In the genomic region with DNA sequence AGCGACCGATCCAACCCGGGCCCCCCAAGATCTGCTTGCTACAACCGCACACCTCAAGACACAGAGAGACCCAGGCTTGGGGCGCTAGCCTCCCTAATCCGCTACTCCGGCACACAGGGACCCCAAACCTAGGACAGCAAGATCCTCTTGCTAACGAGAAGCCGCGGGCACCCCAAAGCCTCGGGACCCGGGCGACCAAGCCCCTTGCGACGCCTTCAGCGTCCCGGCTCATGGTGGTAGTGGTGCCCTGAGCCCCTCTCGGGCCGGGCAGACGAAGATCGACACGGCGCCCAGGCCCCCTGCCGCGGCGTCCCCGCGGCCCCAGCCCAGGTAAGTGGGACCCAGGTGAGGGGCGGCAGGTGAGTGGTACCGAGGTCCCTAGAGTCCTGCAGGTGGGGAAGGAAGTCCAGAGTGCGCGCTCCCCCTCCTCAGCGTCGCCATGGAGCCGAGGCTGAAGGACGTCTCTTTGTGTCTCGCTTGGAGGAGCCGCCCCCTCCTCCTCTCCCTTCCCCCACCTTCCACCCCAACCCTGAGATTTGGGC, we compare ENCODE assay signal across 8 mouse cellular contexts. TPM values are rescaled to one million over a fixed set of nuclear protein-coding genes. Genes with fewer than 3 reads are reported as not detected.
A peak's percentile ranks its signal among the peaks of the same experiment; 100 is the strongest.
DNase-seq lines count a peak whose midpoint lies in the region; ATAC-seq lines count a peak whose summit lies in the region.

No protein-coding gene starts in this region.

- peaks cover 52% of the 10 kb centered on the region for H3K4me1 ChIP-seq in midbrain, embryonic 12.5 days

- WGBS in midbrain, embryonic 12.5 days = 1% methylated on average over 36 of the region's 38 CpGs

- peaks cover 7% of the 10 kb centered on the region; the same call in 1 of the 2 replicates for H3K27me3 ChIP-seq in midbrain, embryonic 12.5 days

- peak overlapping the region; percentile 99 for H3K4me3 ChIP-seq in midbrain, embryonic 12.5 days

- peak; percentile 66 for DNase-seq in embryo, embryonic 10 days (ENCODE audit: low spot score)
- DNase-seq in embryo, embryonic 9.5 days (ENCODE audit: extremely low spot score) = no peak
- peak; percentile 17 for DNase-seq in 416B (ENCODE audit: low read depth)
- peak; percentile 70 for DNase-seq in embryo, embryonic 11 days
- DNase-seq in urinary bladder, postnatal 14 days (ENCODE audit: low spot score) = no peak
- no peak for DNase-seq in ovary, postnatal 10 days (ENCODE audit: low spot score)

- H3K36me3 ChIP-seq in midbrain, embryonic 12.5 days = peaks cover 30% of the 10 kb centered on the region

- H3K9ac ChIP-seq in midbrain, embryonic 12.5 days (replicated peaks) = peak overlapping the region; percentile 100

- peak overlapping the region; percentile 87 for H3K4me2 ChIP-seq in midbrain, embryonic 12.5 days (replicated peaks)

- peak; percentile 12 for ATAC-seq in inflammation-experienced regulatory T-cells, adult 6 months
- peak; percentile 16 for ATAC-seq in midbrain, embryonic 12.5 days (ENCODE audit: low FRiP score, low read depth)

- peak overlapping the region; percentile 97 for H3K27ac ChIP-seq in midbrain, embryonic 12.5 days (replicated peaks)

- no peaks in the 10 kb centered on the region for H3K9me3 ChIP-seq in midbrain, embryonic 12.5 days

RNA-seq across cellular contexts. Expression of a gene that starts 0.4 kb away (rescaled TPM):
- polyA plus RNA-seq in inflammation-experienced regulatory T-cells, adult 6 months (2017; shearing (Covaris generic)) = 1 to 10 TPM; 2.1 to 4.2 (median 2.6) TPM
- 276 and 311 TPM in 2 replicates for polyA plus RNA-seq in midbrain, embryonic 12.5 days (2016; fragmentation: Nextera tagmentation; extraction: Ambion mirVana)

Comparison
In these comparisons a context has a peak if more than half of its experiments do, and no peak if none do; other contexts are left out.
1. DNase-seq: peak in embryo, embryonic 10 days (single experiment), 416B (single experiment) and embryo, embryonic 11 days (single experiment); none in embryo, embryonic 9.5 days (single experiment), urinary bladder, postnatal 14 days (single experiment) and ovary, postnatal 10 days (single experiment).
2. RNA of a gene that starts 0.4 kb away (polyA plus RNA-seq): 276 to 311 TPM in midbrain, embryonic 12.5 days; 2.1 to 4.2 TPM in inflammation-experienced regulatory T-cells, adult 6 months; every median in the first group is over 10 times any median in the second.